Mouse (Mus musculus) CH12.LX (cell line): ENCODE data around the gene Mllt10. TPM values are rescaled to one million over a fixed set of nuclear protein-coding genes. Genes with fewer than 3 reads are reported as not detected.

ENCODE experiments used
- DNase-seq: peaks from one replicate; pipeline ENCODE4 v3.0.0-alpha.2; 2013; ENCODE audit errors: extremely low read depth
- H3K27ac ChIP-seq: 2 replicates; pipeline ENCODE4 v1.5.1; 2012; ENCODE audit warnings: low read depth, mild to moderate bottlenecking, control low read depth, moderate library complexity; ENCODE audit not compliant: insufficient read depth
- H3K27me3 ChIP-seq: replicated peaks from 2 replicates; pipeline ENCODE3; 2012; ENCODE audit warnings: inconsistent platforms
- H3K36me3 ChIP-seq, 2 experiments: replicated peaks in 1 of 2; 2 replicates each; pipeline versions ENCODE3 to v1.6.1; 2012; ENCODE audit warnings: inconsistent platforms in 1 of 2, low read length in 1 of 2, mild to moderate bottlenecking in 1 of 2, mixed read lengths in 1 of 2, moderate library complexity in 1 of 2; ENCODE audit not compliant: control insufficient read depth in 1 of 2, insufficient read depth in 1 of 2
- H3K4me1 ChIP-seq, 2 experiments: 2 replicates each; pipeline ENCODE4 v1.6.1; 2012; ENCODE audit warnings: inconsistent platforms in 1 of 2, moderate library complexity in 1 of 2; ENCODE audit not compliant: insufficient read depth in 2 of 2, control insufficient read depth in 1 of 2
- H3K4me2 ChIP-seq: 2 replicates; pipeline ENCODE4 v1.6.1; 2012; ENCODE audit warnings: low read depth, mild to moderate bottlenecking, control low read depth; ENCODE audit not compliant: poor library complexity, insufficient read depth, severe bottlenecking
- H3K4me3 ChIP-seq, 3 experiments: fragments of 150-350 bp in 1 of 3; sonication (generic) in 1 of 3; replicated peaks in 1 of 3; 2 replicates each; pipeline versions ENCODE3 to v1.5.1; 2011 to 2012; ENCODE audit warnings: low read depth in 2 of 3, low read length in 2 of 3, mild to moderate bottlenecking in 2 of 3, moderate library complexity in 2 of 3, control low read depth in 1 of 3, improper control_type of control experiment in 1 of 3, inconsistent platforms in 1 of 3, mixed read lengths in 1 of 3; ENCODE audit not compliant: poor library complexity in 1 of 3
- H3K79me2 ChIP-seq: replicated peaks from 2 replicates; pipeline ENCODE4 v1.6.1; 2012; ENCODE audit warnings: mild to moderate bottlenecking, moderate library complexity; ENCODE audit not compliant: control insufficient read depth, poor library complexity, insufficient read depth, severe bottlenecking; ENCODE audit errors: extremely low read depth
- H3K9ac ChIP-seq: 2 replicates; pipeline ENCODE4 v1.6.1; 2012; ENCODE audit warnings: low read depth, mild to moderate bottlenecking, control low read depth, moderate library complexity; ENCODE audit not compliant: insufficient read depth
- H3K9me3 ChIP-seq: replicated peaks from 2 replicates; pipeline ENCODE3; 2012; ENCODE audit warnings: low read length, inconsistent platforms, mixed read lengths
- CHD2 ChIP-seq: IDR thresholded peaks from 2 replicates; pipeline ENCODE4 v1.6.1; 2011; ENCODE audit warnings: low read length, improper control_type of control experiment
- CTCF ChIP-seq, 2 experiments: IDR thresholded peaks in 1 of 2; conservative IDR thresholded peaks in 1 of 2; 2 replicates each; pipeline ENCODE4 v1.5.1; 2011 to 2012; ENCODE audit warnings: low read depth in 2 of 2, low read length in 2 of 2, improper control_type of control experiment in 1 of 2, inconsistent platforms in 1 of 2, mild to moderate bottlenecking in 1 of 2, moderate library complexity in 1 of 2
- ELF1 ChIP-seq: IDR thresholded peaks from 2 replicates; pipeline ENCODE4 v1.6.1; 2014; ENCODE audit warnings: low read depth, mild to moderate bottlenecking, inconsistent platforms, low read length, improper control_type of control experiment
- EP300 ChIP-seq: IDR thresholded peaks from 2 replicates; pipeline ENCODE4 v1.6.1; 2011; ENCODE audit warnings: low read length, improper control_type of control experiment
- ETS1 ChIP-seq: conservative IDR thresholded peaks from 2 replicates; pipeline ENCODE4 v1.6.1; 2012; ENCODE audit warnings: low read depth, mild to moderate bottlenecking, inconsistent platforms, low read length, improper control_type of control experiment, moderate library complexity
- HCFC1 ChIP-seq: IDR thresholded peaks from 2 replicates; pipeline ENCODE4 v1.6.1; 2012; ENCODE audit warnings: low read depth, mild to moderate bottlenecking, inconsistent platforms, low read length, improper control_type of control experiment
- IRF4 ChIP-seq: IDR thresholded peaks from 2 replicates; pipeline ENCODE4 v1.6.1; 2014; ENCODE audit warnings: low read depth, mild to moderate bottlenecking, inconsistent platforms, low read length, improper control_type of control experiment
- JUN ChIP-seq: IDR thresholded peaks from 2 replicates; pipeline ENCODE4 v1.6.1; 2011; ENCODE audit warnings: low read depth, mild to moderate bottlenecking, low read length, improper control_type of control experiment, moderate library complexity; ENCODE audit not compliant: insufficient read depth
- KAT2A ChIP-seq: IDR thresholded peaks from 2 replicates; pipeline ENCODE4 v1.6.1; 2012; ENCODE audit warnings: low read length, improper control_type of control experiment, inconsistent platforms; ENCODE audit not compliant: insufficient replicate concordance
- MXI1 ChIP-seq: IDR thresholded peaks from 2 replicates; pipeline ENCODE4 v1.6.1; 2011; ENCODE audit warnings: mild to moderate bottlenecking, low read depth, low read length, improper control_type of control experiment
- NRF1 ChIP-seq: IDR thresholded peaks from 2 replicates; pipeline ENCODE4 v1.6.1; 2014; ENCODE audit warnings: low read depth, mild to moderate bottlenecking, inconsistent platforms, low read length, improper control_type of control experiment, moderate library complexity
- PAX5 ChIP-seq: IDR thresholded peaks from 2 replicates; pipeline ENCODE4 v1.6.1; 2012; ENCODE audit warnings: low read length, inconsistent platforms, mixed read lengths
- POLR2A ChIP-seq: IDR thresholded peaks from 2 replicates; pipeline ENCODE4 v1.6.1; 2011; ENCODE audit warnings: low read depth, mild to moderate bottlenecking, improper control_type of control experiment, low read length
- RAD21 ChIP-seq: IDR thresholded peaks from 2 replicates; pipeline ENCODE4 v1.6.1; 2011; ENCODE audit warnings: low read depth, mild to moderate bottlenecking, low read length, improper control_type of control experiment, moderate library complexity
- SIN3A ChIP-seq: IDR thresholded peaks from 2 replicates; pipeline ENCODE4 v1.6.1; 2012; ENCODE audit warnings: low read length, improper control_type of control experiment, inconsistent platforms
- SMC3 ChIP-seq: IDR thresholded peaks from 2 replicates; pipeline ENCODE4 v1.6.1; 2011; ENCODE audit warnings: low read depth, low read length, improper control_type of control experiment
- TBP ChIP-seq: conservative IDR thresholded peaks from 2 replicates; pipeline ENCODE4 v1.6.1; 2011; ENCODE audit warnings: low read depth, low read length, improper control_type of control experiment
- UBTF ChIP-seq: IDR thresholded peaks from 2 replicates; pipeline ENCODE4 v1.6.1; 2012; ENCODE audit warnings: low read depth, mild to moderate bottlenecking, inconsistent platforms, low read length, improper control_type of control experiment, moderate library complexity
- ZC3H11A ChIP-seq: IDR thresholded peaks from 2 replicates; pipeline ENCODE4 v1.6.1; 2012; ENCODE audit warnings: low read depth, mild to moderate bottlenecking, inconsistent platforms, low read length, improper control_type of control experiment
- ZKSCAN1 ChIP-seq: IDR thresholded peaks from 2 replicates; pipeline ENCODE4 v1.6.1; 2012; ENCODE audit warnings: low read depth, inconsistent platforms, low read length, improper control_type of control experiment, borderline replicate concordance
- ZNF384 ChIP-seq: IDR thresholded peaks from 2 replicates; pipeline ENCODE4 v1.6.1; 2012; ENCODE audit warnings: low read depth, low read length, improper control_type of control experiment, inconsistent platforms
- dilution Hi-C: fragments of 300-500 bp; cut with MboI; formaldehyde crosslinking; loops from 2 replicates; pipeline ENCODE4 v1.14.3; 2020; ENCODE audit warnings: low sequenced_read_pairs; ENCODE audit not compliant: extremely low pct_unique_long_range_greater_than_20kb, extremely low pct_ligation_motif_present
- in situ Hi-C: fragments of 300-500 bp; cut with MboI; formaldehyde crosslinking; loops from 3 replicates; pipeline ENCODE4 v1.14.3; 2019; ENCODE audit warnings: low sequenced_read_pairs, low pct_ligation_motif_present, low pct_unique_long_range_greater_than_20kb, mixed read lengths
- polyA plus RNA-seq: library from polyadenylated mRNA; unstranded; fragments of >175 nt; gene quantifications from 2 replicates; pipeline ENCODE4 v1.2.1, GENCODE M21; 2012; ENCODE audit warnings: low read depth; ENCODE audit not compliant: insufficient read length
- total RNA-seq, 2 experiments: library from RNA; depleted of rRNA; stranded (reverse); fragments of 300-350 nt in 1 of 2; fragments of >200 nt in 1 of 2; gene quantifications; 2 replicates each; pipeline ENCODE4 v1.2.3; 2012 to 2014

The Mllt10 gene
- total and polyA plus RNA-seq, 3 experiments, result 22.0 to 39.2 (median 27.2) TPM

DNA sequence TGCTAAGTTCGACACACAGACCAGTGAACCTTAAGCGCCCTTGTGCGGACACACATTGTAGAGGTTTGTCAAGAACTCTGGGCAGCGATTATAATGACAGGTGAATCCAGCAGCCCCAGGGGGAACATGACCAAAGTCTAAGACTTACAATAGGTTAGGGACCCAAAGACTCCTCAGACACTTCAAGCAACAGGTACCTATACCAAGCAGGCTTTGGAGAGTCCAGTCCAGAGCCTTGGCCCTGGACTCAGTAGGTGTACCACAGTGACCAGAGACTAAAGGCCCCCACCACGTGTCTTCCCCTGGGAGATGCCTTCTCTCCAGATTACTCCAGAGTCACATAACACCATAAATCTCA lies 22.5 kb upstream of the Mllt10 start:
- Histone ChIP-seq H3K79me2 (no peaks in the 10 kb centered on the region), H3K36me3 (no peaks in the 10 kb centered on the region), H3K27me3 (peaks cover 9% of the 10 kb centered on the region), H3K4me2 (no peak overlapping the region), H3K9ac (no peak overlapping the region), H3K4me3 (no peak overlapping the region), H3K27ac (no peak overlapping the region), H3K4me1 (peaks cover 0 to 4% of the 10 kb centered on the region in 2 experiments; a peak in 2 of 4 replicates), H3K9me3 (no peaks in the 10 kb centered on the region)
- TF ChIP-seq JUN (no peak), ZC3H11A (no peak), SIN3A (no peak), KAT2A (no peak), CHD2 (no peak), CTCF (conservative IDR thresholded peaks at IDR 0.05 in 1 of 2, IDR thresholded peaks at IDR 0.05 in 1 of 2; ENCODE audit: low read depth in 2 of 2, low read length in 2 of 2) (no peak), ZKSCAN1 (no peak), TBP (no peak), PAX5 (no peak), HCFC1 (no peak), ZNF384 (no peak), SMC3 (no peak)
- no peak for DNase-seq
- in situ Hi-C loops (loop anchor here (10.0 to 25.0 kb wide), 3 partner anchors 152 to 655 kb away; partner anchors contain the start of genes Bmi1 and Spag6), dilution Hi-C loops (no loop called here)

- no peak overlapping the region for H3K9ac ChIP-seq
- in situ Hi-C loops (loop anchor here (10.0 to 25.0 kb wide), 3 partner anchors 151 to 654 kb away; partner anchors contain the start of genes Bmi1 and Spag6), dilution Hi-C loops (no loop called here)
- H3K79me2 ChIP-seq, result no peaks in the 10 kb centered on the region
- no peak overlapping the region for H3K4me2 ChIP-seq
- H3K27ac ChIP-seq, result no peak overlapping the region
- H3K4me1 ChIP-seq, result peaks cover 0 to 2% of the 10 kb centered on the region in 2 experiments; a peak in 2 of 4 replicates
- H3K9me3 ChIP-seq, result no peaks in the 10 kb centered on the region
- no peak for TF ChIP-seq RAD21
- no peak for TF ChIP-seq CTCF (conservative IDR thresholded peaks at IDR 0.05 in 1 of 2, IDR thresholded peaks at IDR 0.05 in 1 of 2; ENCODE audit: low read depth in 2 of 2, low read length in 2 of 2)
- TF ChIP-seq ELF1, result no peak
- no peak for TF ChIP-seq HCFC1
- TF ChIP-seq SIN3A, result no peak
- no peak for TF ChIP-seq EP300
- no peak for TF ChIP-seq ZKSCAN1
- TF ChIP-seq IRF4, result no peak
- TF ChIP-seq UBTF, result no peak
- TF ChIP-seq ZNF384, result no peak
- no peak for TF ChIP-seq MXI1
- TF ChIP-seq ZC3H11A, result no peak
- TF ChIP-seq NRF1, result no peak
- TF ChIP-seq ETS1, result no peak
- TF ChIP-seq POLR2A, result no peak
- no peak overlapping the region for H3K4me3 ChIP-seq
- no peaks in the 10 kb centered on the region for H3K36me3 ChIP-seq
- H3K27me3 ChIP-seq, result peaks cover 10% of the 10 kb centered on the region
- no peak for DNase-seq
Observed at GRCm38 (mm10) chr2:18033166-18034108, 21.6 kb upstream of the Mllt10 start.
